Mouse (Mus musculus): ENCODE measurements at regions not wholly inside any gene's neighbourhood (a gene's known extent, or its start where the extent isn't known, plus 50 kb on each side); places are given as distances from the start of the nearest gene placed in this dataset.

- no peaks in the 10 kb centered on the region for H3K4me1 ChIP-seq (ENCODE audit: control insufficient read depth, insufficient read depth, insufficient read length, low read length)
- no peaks in the 10 kb centered on the region for H3K36me3 ChIP-seq (ENCODE audit: control insufficient read depth, insufficient read depth, low read length)
- H3K27ac ChIP-seq (ENCODE audit: insufficient read depth, low read depth, low read length) = no peak overlapping the region
- H3K4me3 ChIP-seq (ENCODE audit: low read depth, low read length) = no peak overlapping the region
- 78% methylated on average over 12 of the region's 12 CpGs for WGBS
- TF ChIP-seq CTCF (IDR thresholded peaks at IDR 0.05; ENCODE audit: extremely low read depth, insufficient read length, insufficient replicate concordance, low read depth, low read length) (no peak), POLR2A (IDR thresholded peaks at IDR 0.05; ENCODE audit: low read depth, low read length) (no peak)
- H3K27me3 ChIP-seq (ENCODE audit: control insufficient read depth, insufficient read depth, low read length) = no peaks in the 10 kb centered on the region
These were observed 312.5 kb downstream of the Gsdmc2 start for GRCm38 (mm10) chr15:63532337-63533055.

DNA sequence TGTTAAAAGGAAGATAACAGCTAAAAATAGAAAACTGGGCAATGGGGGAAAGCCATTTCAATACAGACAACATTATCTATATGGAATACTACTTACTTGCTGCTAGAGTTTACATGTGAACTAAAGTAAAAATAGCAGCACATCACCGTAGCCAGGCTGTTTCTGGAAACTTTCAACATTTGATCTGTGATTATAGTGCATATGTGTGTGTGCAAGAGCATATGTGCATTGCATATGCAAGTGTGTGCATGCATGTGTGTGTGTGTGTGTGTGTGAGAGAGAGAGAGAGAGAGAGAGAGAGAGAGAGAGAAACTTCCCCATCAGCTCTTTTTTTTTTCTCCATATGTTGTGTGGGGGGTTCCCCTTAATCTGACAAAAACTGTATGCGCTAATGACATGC, 317.7 kb downstream of the Gsdmc2 start:
- Histone ChIP-seq H3K4me3 (ENCODE audit: low read depth, low read length) (no peak overlapping the region), H3K27me3 (ENCODE audit: control insufficient read depth, insufficient read depth, low read length) (no peaks in the 10 kb centered on the region), H3K27ac (ENCODE audit: insufficient read depth, low read depth, low read length) (no peak overlapping the region), H3K36me3 (ENCODE audit: control insufficient read depth, insufficient read depth, low read length) (no peaks in the 10 kb centered on the region), H3K4me1 (ENCODE audit: control insufficient read depth, insufficient read depth, insufficient read length, low read length) (no peaks in the 10 kb centered on the region)
- TF ChIP-seq CTCF (IDR thresholded peaks at IDR 0.05; ENCODE audit: extremely low read depth, insufficient read length, insufficient replicate concordance, low read depth, low read length) = no peak
- TF ChIP-seq POLR2A (IDR thresholded peaks at IDR 0.05; ENCODE audit: low read depth, low read length) = no peak
- WGBS = 91% methylated on average over 2 of the region's 2 CpGs

DNA sequence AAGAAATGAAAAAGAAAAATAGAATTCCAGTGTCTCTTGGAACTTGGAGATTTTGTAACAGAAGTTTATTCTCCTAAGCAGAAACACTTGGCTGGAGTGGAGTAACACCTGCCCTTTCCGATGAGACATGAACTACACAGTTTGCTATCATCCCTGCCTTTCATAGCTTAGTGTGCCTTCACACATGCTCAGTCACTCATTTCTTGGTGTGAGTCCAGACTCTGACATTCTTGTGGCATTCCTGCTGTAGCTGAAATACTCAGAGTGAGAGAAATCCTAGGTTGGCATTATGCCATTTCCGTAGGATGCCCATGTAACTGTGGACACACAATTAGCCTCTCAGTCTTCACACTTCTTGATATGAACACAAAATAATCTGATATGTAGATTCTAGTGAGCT, 318.2 kb downstream of the Gsdmc2 start:
- 84% methylated on average over 2 of the region's 2 CpGs for WGBS
- TF ChIP-seq POLR2A (IDR thresholded peaks at IDR 0.05; ENCODE audit: low read depth, low read length) (no peak), CTCF (IDR thresholded peaks at IDR 0.05; ENCODE audit: extremely low read depth, insufficient read length, insufficient replicate concordance, low read depth, low read length) (no peak)
- H3K4me3 ChIP-seq (ENCODE audit: low read depth, low read length) = no peak overlapping the region
- H3K27ac ChIP-seq (ENCODE audit: insufficient read depth, low read depth, low read length) = no peak overlapping the region
- no peaks in the 10 kb centered on the region for H3K36me3 ChIP-seq (ENCODE audit: control insufficient read depth, insufficient read depth, low read length)
- no peaks in the 10 kb centered on the region for H3K27me3 ChIP-seq (ENCODE audit: control insufficient read depth, insufficient read depth, low read length)
- no peaks in the 10 kb centered on the region for H3K4me1 ChIP-seq (ENCODE audit: control insufficient read depth, insufficient read depth, insufficient read length, low read length)

DNA sequence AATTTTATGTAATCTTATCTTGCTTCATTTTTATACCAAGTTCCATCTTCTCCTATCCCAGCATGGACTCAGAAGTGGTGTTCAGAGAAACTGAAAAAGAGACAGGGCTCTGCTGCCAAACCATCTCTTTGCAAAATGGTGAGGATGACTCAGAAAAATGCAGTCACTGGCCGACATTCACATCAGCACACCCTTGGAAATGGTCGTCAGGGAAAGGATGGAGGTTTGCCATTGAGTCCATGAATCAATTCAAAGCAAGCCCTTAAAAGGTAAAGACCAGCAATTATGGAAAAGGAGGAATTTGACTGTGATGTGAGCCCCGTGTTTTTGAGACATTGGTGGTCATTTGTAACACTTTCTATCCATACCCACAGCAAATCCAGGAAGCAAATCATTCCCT, 327.7 kb downstream of the Gsdmc2 start:
- WGBS = 69% methylated on average over 3 of the region's 3 CpGs

GRCm38 (mm10) chr15:63500453-63500852, 344.5 kb downstream of the Gsdmc2 start:
- TF ChIP-seq CTCF (IDR thresholded peaks at IDR 0.05; ENCODE audit: extremely low read depth, insufficient read length, insufficient replicate concordance, low read depth, low read length) (no peak), POLR2A (IDR thresholded peaks at IDR 0.05; ENCODE audit: low read depth, low read length) (no peak)
- no peak overlapping the region for H3K4me3 ChIP-seq (ENCODE audit: low read depth, low read length)
- no peaks in the 10 kb centered on the region for H3K27me3 ChIP-seq (ENCODE audit: control insufficient read depth, insufficient read depth, low read length)
- 71% methylated on average over 1 of the region's 1 CpGs for whole genome bisulfite sequencing
- H3K36me3 ChIP-seq (ENCODE audit: control insufficient read depth, insufficient read depth, low read length) = no peaks in the 10 kb centered on the region
- H3K27ac ChIP-seq (ENCODE audit: insufficient read depth, low read depth, low read length) = no peak overlapping the region
- no peaks in the 10 kb centered on the region for H3K4me1 ChIP-seq (ENCODE audit: control insufficient read depth, insufficient read depth, insufficient read length, low read length)

More for the DNA sequence above, 327.7 kb downstream of the Gsdmc2 start:
- no peak overlapping the region for H3K4me3 ChIP-seq (ENCODE audit: low read depth, low read length)
- H3K36me3 ChIP-seq (ENCODE audit: control insufficient read depth, insufficient read depth, low read length) = no peaks in the 10 kb centered on the region
- H3K4me1 ChIP-seq (ENCODE audit: control insufficient read depth, insufficient read depth, insufficient read length, low read length) = no peaks in the 10 kb centered on the region
- TF ChIP-seq CTCF (IDR thresholded peaks at IDR 0.05; ENCODE audit: extremely low read depth, insufficient read length, insufficient replicate concordance, low read depth, low read length) (no peak), POLR2A (IDR thresholded peaks at IDR 0.05; ENCODE audit: low read depth, low read length) (no peak)
- no peaks in the 10 kb centered on the region for H3K27me3 ChIP-seq (ENCODE audit: control insufficient read depth, insufficient read depth, low read length)
- H3K27ac ChIP-seq (ENCODE audit: insufficient read depth, low read depth, low read length) = no peak overlapping the region

- WGBS = 73% methylated on average over 3 of the region's 3 CpGs
- Histone ChIP-seq H3K4me3 (ENCODE audit: low read depth, low read length) (no peak overlapping the region), H3K27ac (ENCODE audit: insufficient read depth, low read depth, low read length) (no peak overlapping the region), H3K4me1 (ENCODE audit: control insufficient read depth, insufficient read depth, insufficient read length, low read length) (no peaks in the 10 kb centered on the region), H3K36me3 (ENCODE audit: control insufficient read depth, insufficient read depth, low read length) (no peaks in the 10 kb centered on the region), H3K27me3 (ENCODE audit: control insufficient read depth, insufficient read depth, low read length) (no peaks in the 10 kb centered on the region)
- TF ChIP-seq CTCF (IDR thresholded peaks at IDR 0.05; ENCODE audit: extremely low read depth, insufficient read length, insufficient replicate concordance, low read depth, low read length) = no peak
- no peak for TF ChIP-seq POLR2A (IDR thresholded peaks at IDR 0.05; ENCODE audit: low read depth, low read length)
These were observed 346.5 kb downstream of the Gsdmc2 start for GRCm38 (mm10) chr15:63498483-63498882.

GRCm38 (mm10) chr15:63497207-63497606, 347.8 kb downstream of the Gsdmc2 start:
- H3K27me3 ChIP-seq (ENCODE audit: control insufficient read depth, insufficient read depth, low read length) = no peaks in the 10 kb centered on the region
- WGBS = 84% methylated on average over 3 of the region's 3 CpGs
- H3K4me3 ChIP-seq (ENCODE audit: low read depth, low read length) = no peak overlapping the region
- H3K27ac ChIP-seq (ENCODE audit: insufficient read depth, low read depth, low read length) = no peak overlapping the region
- no peaks in the 10 kb centered on the region for H3K36me3 ChIP-seq (ENCODE audit: control insufficient read depth, insufficient read depth, low read length)
- H3K4me1 ChIP-seq (ENCODE audit: control insufficient read depth, insufficient read depth, insufficient read length, low read length) = no peaks in the 10 kb centered on the region
- TF ChIP-seq POLR2A (IDR thresholded peaks at IDR 0.05; ENCODE audit: low read depth, low read length) (no peak), CTCF (IDR thresholded peaks at IDR 0.05; ENCODE audit: extremely low read depth, insufficient read length, insufficient replicate concordance, low read depth, low read length) (no peak)

All from small intestine, adult 2 months (tissue).